Mouse (Mus musculus) left cerebral cortex, adult 18-20 months (tissue): ENCODE data around the gene Ppp1r14b. TPM values are rescaled to one million over a fixed set of nuclear protein-coding genes. Genes with fewer than 3 reads are reported as not detected.

Experiments used
- DNase-seq, 2 experiments: peaks; one replicate each; pipeline ENCODE4 v3.0.0; 2021 to 2022; ENCODE audit warnings: low spot score in 2 of 2, mixed read lengths in 1 of 2
- total RNA-seq, 2 experiments: library from RNA; stranded (reverse); gene quantifications; 2 replicates each; pipeline ENCODE4 v1.2.3; 2021

Ppp1r14b gene
- total RNA-seq, 2 experiments from 2014 or later: 54.7 to 64.7 TPM

GRCm38 (mm10) chr19:6942249-6942691 is 32.5 kb upstream of the Ppp1r14b start, which contains the start of gene Gpr137:
Gene Gpr137, minus strand, starts transcription at chr19:6942480.
- DNase-seq: peak; percentile 88 to 93

GRCm38 (mm10) chr19:6942764-6943163 is 32.0 kb upstream of the Ppp1r14b start:
- DNase-seq: no peak

- DNase-seq: no peak
Measured at GRCm38 (mm10) chr19:6943709-6944108, 31.1 kb upstream of the Ppp1r14b start.

GRCm38 (mm10) chr19:6947742-6948141 is 27.0 kb upstream of the Ppp1r14b start:
- no peak for DNase-seq

- no peak for DNase-seq
Measured at GRCm38 (mm10) chr19:6948186-6948585, 26.6 kb upstream of the Ppp1r14b start.

GRCm38 (mm10) chr19:6949532-6949931 is 25.2 kb upstream of the Ppp1r14b start:
- no peak for DNase-seq

- DNase-seq: no peak
Measured at GRCm38 (mm10) chr19:6949951-6950350, 24.8 kb upstream of the Ppp1r14b start.

GRCm38 (mm10) chr19:6950613-6951153 is 24.1 kb upstream of the Ppp1r14b start:
- peak; percentile 44 to 58 for DNase-seq

GRCm38 (mm10) chr19:6951381-6951968 is 23.3 kb upstream of the Ppp1r14b start:
- DNase-seq: peak; percentile 91 to 94

GRCm38 (mm10) chr19:6951994-6952711 is 22.6 kb upstream of the Ppp1r14b start:
- peak; percentile 43 to 68 for DNase-seq

GRCm38 (mm10) chr19:6952712-6953037 is 22.1 kb upstream of the Ppp1r14b start:
- no peak for DNase-seq

- DNase-seq: no peak
Measured at GRCm38 (mm10) chr19:6954046-6954445, 20.7 kb upstream of the Ppp1r14b start.

- no peak for DNase-seq
Measured at GRCm38 (mm10) chr19:6955424-6955823, 19.3 kb upstream of the Ppp1r14b start.

GRCm38 (mm10) chr19:6956461-6956860 is 18.3 kb upstream of the Ppp1r14b start:
- no peak for DNase-seq

GRCm38 (mm10) chr19:6968491-6969271 is 6.1 kb upstream of the Ppp1r14b start:
- no peak for DNase-seq

GRCm38 (mm10) chr19:6969291-6969664 is 5.5 kb upstream of the Ppp1r14b start:
- no peak for DNase-seq

- DNase-seq: peak in 1 of 2 experiments; percentile 20
Measured at GRCm38 (mm10) chr19:6969665-6970381, 4.9 kb upstream of the Ppp1r14b start.

GRCm38 (mm10) chr19:6970460-6971085 is 4.2 kb upstream of the Ppp1r14b start:
- DNase-seq: no peak

GRCm38 (mm10) chr19:6971644-6972043 is 3.1 kb upstream of the Ppp1r14b start:
- DNase-seq: no peak

- DNase-seq: no peak
Measured at GRCm38 (mm10) chr19:6972247-6972917, 2.4 kb upstream of the Ppp1r14b start.
